Mouse (Mus musculus) myocyte (in vitro differentiated cells): Measurements from ENCODE around the gene Macrod1. TPM values are rescaled to one million over a fixed set of nuclear protein-coding genes. Genes with fewer than 3 reads are reported as not detected.

Source experiments
- H3K27me3 ChIP-seq: one replicate; pipeline ENCODE4 v1.6.1; 2011; ENCODE audit not compliant: control insufficient read depth, insufficient read depth, insufficient read length
- H3K36me3 ChIP-seq: one replicate; pipeline ENCODE4 v1.6.1; 2011; ENCODE audit not compliant: control insufficient read depth, insufficient read depth
- H3K4me2 ChIP-seq: one replicate; pipeline ENCODE4 v1.6.1; 2011; ENCODE audit warnings: low read depth, control low read depth
- H3K4me3 ChIP-seq: one replicate; pipeline ENCODE4 v1.5.1; 2011; ENCODE audit warnings: mild to moderate bottlenecking, control low read depth, moderate library complexity
- H3K79me2 ChIP-seq: one replicate; pipeline ENCODE4 v1.6.1; 2011; ENCODE audit not compliant: control insufficient read depth, insufficient read depth
- H3ac ChIP-seq: one replicate; pipeline ENCODE4 v1.6.1; 2011; ENCODE audit not compliant: control insufficient read depth, insufficient read length
- CEBPB ChIP-seq: IDR thresholded peaks from 2 replicates; pipeline ENCODE4 v1.6.1; 2011; ENCODE audit warnings: mild to moderate bottlenecking, moderate library complexity; ENCODE audit not compliant: poor library complexity, insufficient read depth, severe bottlenecking
- E2F4 ChIP-seq: IDR thresholded peaks from one replicate; pipeline ENCODE4 v1.6.1; 2011; ENCODE audit warnings: mild to moderate bottlenecking, control low read depth, moderate library complexity; ENCODE audit not compliant: insufficient read depth
- MAX ChIP-seq: IDR thresholded peaks from one replicate; pipeline ENCODE4 v1.6.1; 2011; ENCODE audit warnings: low read depth, mild to moderate bottlenecking, control low read depth
- MYOD1 ChIP-seq, 3 experiments: IDR thresholded peaks; one replicate each; pipeline ENCODE4 v1.6.1; 2011; ENCODE audit warnings: control low read depth in 2 of 3, low read depth in 2 of 3, mild to moderate bottlenecking in 2 of 3, moderate library complexity in 1 of 3; ENCODE audit not compliant: insufficient read length in 2 of 3, control insufficient read depth in 1 of 3
- MYOG ChIP-seq, 3 experiments: IDR thresholded peaks; one replicate each; pipeline ENCODE4 v1.6.1; 2011; ENCODE audit warnings: control low read depth in 2 of 3, low read depth in 2 of 3, mild to moderate bottlenecking in 2 of 3; ENCODE audit not compliant: insufficient read length in 2 of 3, control insufficient read depth in 1 of 3, insufficient read depth in 1 of 3
- POLR2A ChIP-seq: IDR thresholded peaks from one replicate; pipeline ENCODE4 v1.6.1; 2011; ENCODE audit warnings: low read depth, mild to moderate bottlenecking, control low read depth, moderate library complexity; ENCODE audit not compliant: insufficient read length
- POLR2AphosphoS2 ChIP-seq: IDR thresholded peaks from one replicate; pipeline ENCODE4 v1.6.1; 2011; ENCODE audit warnings: low read depth, control low read depth; ENCODE audit not compliant: insufficient read length
- REST ChIP-seq: IDR thresholded peaks from one replicate; pipeline ENCODE4 v1.6.1; 2011; ENCODE audit warnings: mild to moderate bottlenecking, control low read depth, moderate library complexity; ENCODE audit not compliant: insufficient read depth, insufficient read length
- SRF ChIP-seq: IDR thresholded peaks from one replicate; pipeline ENCODE4 v1.6.1; 2011; ENCODE audit warnings: low read depth; ENCODE audit not compliant: control insufficient read depth, insufficient read length
- TCF12 ChIP-seq: IDR thresholded peaks from one replicate; pipeline ENCODE4 v1.6.1; 2011; ENCODE audit warnings: mild to moderate bottlenecking, control low read depth; ENCODE audit not compliant: poor library complexity, insufficient read depth, severe bottlenecking
- TCF3 ChIP-seq: IDR thresholded peaks from one replicate; pipeline ENCODE4 v1.6.1; 2011; ENCODE audit warnings: low read depth, control low read depth; ENCODE audit not compliant: insufficient read length
- USF1 ChIP-seq: IDR thresholded peaks from one replicate; pipeline ENCODE4 v1.6.1; 2011; ENCODE audit warnings: low read depth, mild to moderate bottlenecking, control low read depth, moderate library complexity
- polyA plus RNA-seq: library from polyadenylated mRNA; unstranded; fragments of >200 nt; fragmentation: generic; extraction: Trizol; gene quantifications from one replicate; pipeline ENCODE4 v1.2.1, GENCODE M21; 2012; ENCODE audit warnings: missing spikeins

The Macrod1 gene
- polyA plus RNA-seq, 1 experiment, result 82.4 TPM

DNA sequence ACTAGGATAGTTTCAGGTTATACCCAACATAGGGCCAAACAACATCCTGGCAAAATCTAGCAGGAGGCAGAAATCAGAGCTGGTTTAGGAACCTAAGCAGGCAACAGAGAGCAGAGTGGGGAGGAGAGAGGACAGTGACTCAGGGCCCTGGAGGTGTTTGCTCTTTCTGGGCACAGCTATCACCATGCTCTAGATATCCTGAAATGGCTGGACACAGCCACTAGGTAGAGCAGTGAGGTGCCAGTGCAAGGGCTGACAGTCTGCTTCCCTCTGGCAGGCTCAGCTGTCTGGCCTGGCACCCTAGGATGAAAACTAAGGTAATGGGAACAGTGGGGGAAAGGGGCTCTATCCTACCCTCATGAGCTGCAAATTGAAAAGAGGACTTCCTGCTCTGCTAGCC lies 166.9 kb downstream of the Macrod1 start:
- peaks cover 16% of the 10 kb centered on the region for H3K36me3 ChIP-seq
- no peak for TF ChIP-seq MAX
- no peak for TF ChIP-seq REST
- no peak for TF ChIP-seq CEBPB
- TF ChIP-seq POLR2A, result no peak
- H3ac ChIP-seq, result no peak overlapping the region

DNA sequence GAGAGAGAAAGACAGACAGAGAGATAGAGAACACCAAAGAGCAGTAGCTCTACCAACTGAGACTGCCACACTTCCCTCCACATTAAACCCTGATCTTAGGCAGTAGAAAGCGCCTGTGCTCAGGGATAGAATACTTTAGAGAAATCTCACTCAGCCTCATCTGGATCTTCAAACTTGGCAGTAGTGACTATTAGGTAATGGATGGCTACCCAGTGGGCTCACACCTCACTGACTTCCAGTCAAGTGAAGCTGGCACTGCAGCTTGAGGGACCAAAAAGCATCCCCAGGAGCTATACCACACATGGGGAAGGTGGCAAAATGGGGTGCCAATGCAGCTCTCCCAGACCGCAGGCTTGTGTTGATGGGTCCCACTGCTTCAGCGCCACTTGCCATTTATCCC lies 167.6 kb downstream of the Macrod1 start:
- H3K79me2 ChIP-seq, result no peaks in the 10 kb centered on the region
- H3ac ChIP-seq, result no peak overlapping the region
- peaks cover 19% of the 10 kb centered on the region for H3K36me3 ChIP-seq
- H3K4me3 ChIP-seq, result no peak overlapping the region
- no peak overlapping the region for H3K4me2 ChIP-seq
- no peaks in the 10 kb centered on the region for H3K27me3 ChIP-seq
- no peak for TF ChIP-seq MAX
- TF ChIP-seq REST, result no peak
- no peak for TF ChIP-seq MYOD1 (IDR thresholded peaks at IDR 0.05; ENCODE audit: control insufficient read depth in 1 of 3, insufficient read length in 2 of 3, low read depth in 2 of 3)
- TF ChIP-seq E2F4, result no peak
- TF ChIP-seq CEBPB, result no peak
- TF ChIP-seq POLR2AphosphoS2, result no peak
- TF ChIP-seq TCF3, result no peak
- no peak for TF ChIP-seq POLR2A
- no peak for TF ChIP-seq USF1
- no peak for TF ChIP-seq SRF
- TF ChIP-seq MYOG (IDR thresholded peaks at IDR 0.05; ENCODE audit: control insufficient read depth in 1 of 3, insufficient read depth in 1 of 3, insufficient read length in 2 of 3, low read depth in 2 of 3), result no peak

More for the DNA sequence above, 166.9 kb downstream of the Macrod1 start:
- no peaks in the 10 kb centered on the region for H3K27me3 ChIP-seq
- H3K4me2 ChIP-seq, result no peak overlapping the region
- H3K79me2 ChIP-seq, result no peaks in the 10 kb centered on the region
- H3K4me3 ChIP-seq, result no peak overlapping the region

GRCm38 (mm10) chr19:7225096-7225690 lies 168.6 kb downstream of the Macrod1 start:
- TF ChIP-seq TCF3 (no peak), USF1 (no peak), POLR2AphosphoS2 (no peak), TCF12 (no peak), E2F4 (no peak), REST (no peak), CEBPB (no peak), SRF (no peak), MYOG (IDR thresholded peaks at IDR 0.05; ENCODE audit: control insufficient read depth in 1 of 3, insufficient read depth in 1 of 3, insufficient read length in 2 of 3, low read depth in 2 of 3) (no peak), MYOD1 (IDR thresholded peaks at IDR 0.05; ENCODE audit: control insufficient read depth in 1 of 3, insufficient read length in 2 of 3, low read depth in 2 of 3) (no peak), MAX (no peak), POLR2A (no peak)
- Histone ChIP-seq H3K36me3 (peaks cover 25% of the 10 kb centered on the region), H3K4me3 (no peak overlapping the region), H3ac (no peak overlapping the region), H3K27me3 (no peaks in the 10 kb centered on the region), H3K4me2 (no peak overlapping the region), H3K79me2 (no peaks in the 10 kb centered on the region)

DNA sequence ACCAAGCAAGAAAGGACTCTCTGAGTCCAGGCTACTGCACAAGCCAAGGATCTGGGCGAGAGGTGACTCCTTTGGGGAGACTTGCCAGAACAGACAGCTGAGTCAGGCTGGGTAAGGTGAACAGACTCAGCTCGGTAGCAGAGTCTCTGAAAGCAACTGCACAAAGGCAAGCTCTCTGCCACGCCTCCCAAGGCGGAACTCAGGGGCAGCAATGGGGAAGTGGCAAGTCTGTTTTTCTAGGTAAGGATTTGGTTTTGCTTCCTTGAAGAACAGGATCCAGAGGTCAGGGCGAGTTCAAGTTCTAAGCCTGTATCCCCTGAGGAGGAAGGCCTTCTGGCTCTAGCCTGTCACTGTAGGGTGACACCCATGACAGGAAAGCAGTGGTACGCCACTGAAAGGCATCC lies 169.9 kb downstream of the Macrod1 start:
- no peak overlapping the region for H3K4me2 ChIP-seq
- TF ChIP-seq SRF (no peak), USF1 (no peak), E2F4 (no peak), TCF12 (no peak), REST (no peak), MAX (no peak)
- no peak overlapping the region for H3ac ChIP-seq
- H3K36me3 ChIP-seq, result peaks cover 26% of the 10 kb centered on the region
- no peak overlapping the region for H3K4me3 ChIP-seq
- no peaks in the 10 kb centered on the region for H3K27me3 ChIP-seq
- H3K79me2 ChIP-seq, result no peaks in the 10 kb centered on the region

DNA sequence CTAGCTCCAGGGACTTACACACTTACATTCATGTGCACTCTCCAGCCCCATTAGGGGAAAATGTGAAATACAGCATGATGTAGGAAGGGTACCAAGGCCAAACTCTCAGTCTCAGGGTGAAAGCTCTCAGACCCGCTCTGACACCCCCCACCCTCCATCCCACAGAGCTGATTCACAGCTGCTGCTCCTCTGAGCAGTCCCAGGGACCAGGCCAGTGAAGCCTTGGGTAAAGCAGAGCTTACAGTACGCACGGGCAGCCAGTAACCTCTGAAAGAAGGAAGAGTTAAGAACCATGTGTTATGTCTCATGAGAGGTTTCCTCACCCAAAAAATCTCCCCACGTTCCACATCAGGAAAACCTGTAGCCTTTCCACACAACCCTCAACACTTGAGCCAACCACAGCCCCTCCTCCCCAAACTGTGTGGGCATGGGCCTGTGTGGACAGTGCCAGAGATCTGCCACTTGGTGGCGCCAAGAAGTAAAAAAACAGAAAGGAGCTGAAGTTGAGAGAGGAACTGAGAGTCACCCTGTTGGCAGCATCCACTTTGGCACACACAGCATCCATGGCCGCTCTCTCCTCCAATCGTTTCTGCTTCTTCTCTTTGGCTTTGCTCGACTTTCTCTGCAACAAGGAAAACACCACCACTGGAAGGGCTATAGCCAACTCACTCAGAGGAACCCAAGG lies 178.1 kb downstream of the Macrod1 start:
- no peak for TF ChIP-seq CEBPB
- no peak for TF ChIP-seq SRF
- TF ChIP-seq MYOG (IDR thresholded peaks at IDR 0.05; ENCODE audit: control insufficient read depth in 1 of 3, insufficient read depth in 1 of 3, insufficient read length in 2 of 3, low read depth in 2 of 3), result no peak
- TF ChIP-seq REST, result no peak
- TF ChIP-seq MAX, result no peak
- no peak for TF ChIP-seq USF1
- no peak for TF ChIP-seq TCF12
- no peak for TF ChIP-seq MYOD1 (IDR thresholded peaks at IDR 0.05; ENCODE audit: control insufficient read depth in 1 of 3, insufficient read length in 2 of 3, low read depth in 2 of 3)
- TF ChIP-seq POLR2AphosphoS2, result no peak
- TF ChIP-seq POLR2A, result no peak
- no peak for TF ChIP-seq TCF3
- TF ChIP-seq E2F4, result no peak
- Histone ChIP-seq H3K4me2 (no peak overlapping the region), H3K27me3 (no peaks in the 10 kb centered on the region), H3ac (no peak overlapping the region), H3K4me3 (no peak overlapping the region), H3K36me3 (peaks cover 16% of the 10 kb centered on the region), H3K79me2 (peaks cover 40% of the 10 kb centered on the region)
